Mouse (Mus musculus): ENCODE results near the gene Cracr2b.
"Not testable (repeated sequence)": the region's sequence is repeated elsewhere in the genome, so short reads cannot be mapped to it uniquely, and the experiment has no call there.

The Cracr2b gene

DNA sequence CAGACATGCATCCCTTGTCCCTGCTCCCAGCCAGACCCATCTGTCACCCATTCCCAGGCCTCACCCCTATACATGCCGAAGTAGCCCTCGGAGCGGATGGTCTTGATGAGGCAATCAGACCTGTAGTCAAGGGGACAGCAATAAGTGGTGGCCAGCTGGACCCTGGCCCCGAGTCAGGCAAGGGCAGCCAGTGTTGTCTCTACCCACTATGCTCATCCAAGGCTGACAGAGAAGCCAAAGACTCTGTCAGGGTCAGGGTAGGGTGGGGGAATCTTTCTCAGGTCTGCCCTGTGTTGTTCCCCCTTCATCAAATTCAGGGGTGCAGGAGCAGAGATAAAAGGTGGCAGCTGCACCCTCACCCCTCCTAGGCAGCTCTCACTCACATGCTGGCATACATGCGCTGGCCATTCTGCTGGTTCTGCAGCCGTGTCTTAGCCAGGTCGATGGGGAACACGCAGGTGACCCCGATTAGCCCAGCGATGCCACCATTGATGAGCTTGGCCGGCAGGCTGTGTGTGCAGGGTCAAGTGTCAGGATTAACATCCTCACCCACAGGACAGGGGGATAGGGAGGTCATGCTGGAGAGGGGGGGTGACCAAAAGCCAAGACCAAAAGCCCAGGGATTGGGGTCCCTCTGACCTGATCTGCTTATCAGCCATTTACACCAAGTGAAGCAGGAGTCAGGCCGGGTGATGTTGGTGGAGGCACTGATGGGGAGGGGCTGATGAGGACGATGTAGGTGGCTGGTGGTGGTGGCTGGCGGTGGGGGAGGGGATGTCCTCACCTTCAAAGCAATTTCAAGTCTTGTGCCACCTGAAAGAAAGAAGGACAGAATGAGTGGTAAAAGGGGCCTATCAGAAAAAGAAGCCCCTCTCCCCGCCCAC, 27.1 kb upstream of the Cracr2b start:
- no peak for DNase-seq

DNA sequence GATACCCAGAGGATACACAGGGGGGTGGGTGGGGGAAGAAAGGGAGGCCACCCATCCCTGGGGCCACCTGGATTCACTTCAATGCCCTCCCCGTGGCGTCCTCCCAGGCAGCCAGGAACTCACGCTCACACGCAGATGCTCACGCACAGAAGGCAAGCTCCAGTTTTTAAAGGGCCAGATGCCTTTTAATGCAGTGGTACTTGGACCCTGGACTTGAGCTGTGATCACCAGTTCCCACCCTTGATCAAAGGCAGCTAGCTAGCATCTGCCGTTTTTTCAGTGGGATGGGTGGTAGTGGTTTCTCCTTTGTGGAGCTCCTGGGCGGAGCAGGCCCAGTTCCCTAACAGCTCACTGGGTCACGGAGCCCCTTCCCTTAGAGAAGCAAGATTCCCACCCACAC, 26.4 kb upstream of the Cracr2b start:
- DNase-seq, result peak in 1 of 2 experiments; percentile 65

DNA sequence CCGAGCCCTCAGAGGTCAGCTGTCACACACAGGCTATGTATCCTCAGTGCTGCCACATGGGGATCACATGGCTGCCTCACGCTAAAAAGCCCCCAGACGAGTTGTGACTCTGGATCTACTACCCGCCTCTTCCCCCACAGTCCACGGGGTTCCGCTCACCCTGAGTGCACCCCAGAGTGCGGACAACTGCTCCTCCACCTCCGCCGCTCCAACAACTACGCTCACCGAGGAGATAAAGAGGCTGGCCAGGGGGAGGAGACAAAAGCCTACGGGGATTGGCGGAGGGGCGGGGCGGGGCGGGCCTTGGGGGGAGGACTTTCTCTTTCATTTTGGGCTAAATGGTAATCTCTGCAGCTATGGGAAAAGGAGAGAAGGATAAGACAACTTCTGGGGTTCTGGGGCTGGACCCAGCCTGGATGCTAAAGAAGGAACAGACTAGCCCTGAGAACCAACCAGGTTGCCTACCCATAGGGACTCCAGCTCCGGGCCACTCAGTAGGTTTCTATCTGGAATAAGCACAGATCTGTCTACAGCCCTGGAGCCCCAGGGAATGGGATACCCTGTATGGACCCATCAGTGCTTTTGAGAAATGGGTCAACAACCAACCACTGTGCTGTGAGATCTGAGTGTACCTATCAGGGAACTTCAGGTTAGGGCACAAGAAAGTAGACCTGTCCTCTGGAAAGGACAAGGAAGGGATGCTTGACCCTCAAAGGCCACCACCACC, 25.6 kb upstream of the Cracr2b start:
- DNase-seq, result peak; percentile 57 to 65

DNA sequence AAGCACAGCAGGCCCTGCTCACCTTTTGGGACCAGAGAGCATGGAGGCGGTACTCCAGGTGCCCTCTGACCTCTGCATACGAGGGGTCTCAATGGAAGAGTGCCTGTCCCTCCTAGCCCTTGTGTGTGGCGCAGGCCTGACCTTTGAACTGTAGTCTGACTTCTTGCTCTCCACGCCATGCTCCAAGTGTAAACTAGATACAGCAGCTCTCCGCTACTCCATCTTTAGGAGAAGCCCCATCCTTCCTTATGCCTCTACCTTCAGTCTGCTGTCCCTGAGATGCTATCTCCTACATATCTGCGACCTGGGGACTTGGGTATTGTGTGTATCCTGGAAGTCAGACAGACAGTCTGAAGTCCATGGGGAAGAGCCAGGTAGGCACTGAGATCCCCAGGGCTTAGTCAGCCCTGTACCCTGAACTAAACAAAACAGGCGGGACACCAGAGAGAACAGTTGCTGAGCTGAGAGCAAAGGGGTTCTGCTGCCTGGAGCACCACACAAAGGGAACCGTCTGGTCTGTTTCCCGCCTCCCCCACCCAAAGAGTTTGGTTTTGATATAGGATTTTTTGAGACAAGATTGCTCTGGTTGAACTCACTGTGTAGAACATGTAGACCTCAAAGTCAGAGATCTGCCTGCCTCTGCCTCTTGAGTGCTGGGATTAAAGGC, 24.9 kb upstream of the Cracr2b start:
- DNase-seq, result no peak

DNA sequence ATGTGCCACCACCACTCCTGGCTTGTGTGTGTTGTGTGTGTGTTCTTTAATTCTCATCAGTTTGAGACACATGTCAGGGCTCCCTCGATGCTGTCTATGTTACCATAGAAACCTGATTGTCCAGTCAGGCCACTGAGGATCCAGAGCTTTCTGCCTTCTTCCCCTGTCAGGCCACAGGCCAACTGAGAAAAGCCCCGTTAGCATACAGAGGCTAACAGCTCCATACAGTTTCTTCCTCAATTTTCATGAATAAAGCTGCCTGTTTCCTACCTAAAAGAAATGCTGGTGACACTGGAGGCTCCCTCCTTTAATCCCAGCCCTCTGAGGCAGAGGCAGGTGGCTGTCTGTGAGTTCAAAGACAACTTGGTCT, 24.4 kb upstream of the Cracr2b start:
- DNase-seq, result no peak

DNA sequence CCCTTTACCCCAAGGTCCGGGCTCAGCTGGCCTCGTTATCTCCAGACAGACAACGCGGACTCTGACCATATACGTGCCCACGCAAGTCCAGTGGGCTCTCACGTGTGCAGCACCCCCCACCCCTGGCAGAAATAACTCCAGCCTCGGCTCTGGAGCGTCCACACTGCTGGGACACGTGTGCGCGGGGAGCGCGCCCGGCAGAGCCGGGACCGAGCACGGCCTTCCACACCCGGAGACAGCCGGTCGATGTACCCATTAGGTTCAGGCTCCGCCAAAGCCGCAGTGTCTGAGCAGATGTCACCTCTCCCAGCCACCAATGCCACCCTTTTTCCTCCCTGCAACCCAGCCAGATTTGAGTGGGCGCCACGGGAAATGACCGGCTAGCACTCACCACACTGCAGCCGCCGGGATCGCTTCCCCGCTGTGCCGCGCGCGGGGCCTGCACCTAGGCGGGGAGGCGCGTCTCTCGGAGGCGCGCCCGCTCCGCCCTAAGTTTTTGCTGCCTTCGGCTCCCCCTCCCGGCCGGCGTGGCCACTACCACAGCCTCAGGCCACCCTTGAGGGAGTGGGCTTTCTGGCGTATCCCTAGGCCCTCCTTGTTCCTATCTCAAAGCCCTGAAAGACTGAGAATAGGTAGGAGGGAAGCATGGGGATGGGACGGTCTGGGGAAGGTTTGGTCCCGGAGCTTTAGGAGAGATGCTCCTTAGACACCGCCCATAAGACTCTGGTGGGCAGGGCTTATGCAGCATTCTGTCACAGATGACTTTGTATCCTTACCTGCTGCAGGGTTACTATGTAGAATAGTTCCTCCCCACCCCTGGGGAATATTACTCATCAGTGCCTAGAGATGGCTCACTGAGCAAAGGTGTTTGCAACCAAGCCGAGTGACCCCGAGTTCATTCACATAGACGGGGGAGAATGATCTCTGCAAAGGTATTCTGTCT, 23.4 kb upstream of the Cracr2b start, which contains the start of gene Slc25a22:
TSS of gene Slc25a22 (minus strand) at position 715 of the 943 bp plus-strand sequence.
- DNase-seq, result peak; percentile 87 to 92

DNA sequence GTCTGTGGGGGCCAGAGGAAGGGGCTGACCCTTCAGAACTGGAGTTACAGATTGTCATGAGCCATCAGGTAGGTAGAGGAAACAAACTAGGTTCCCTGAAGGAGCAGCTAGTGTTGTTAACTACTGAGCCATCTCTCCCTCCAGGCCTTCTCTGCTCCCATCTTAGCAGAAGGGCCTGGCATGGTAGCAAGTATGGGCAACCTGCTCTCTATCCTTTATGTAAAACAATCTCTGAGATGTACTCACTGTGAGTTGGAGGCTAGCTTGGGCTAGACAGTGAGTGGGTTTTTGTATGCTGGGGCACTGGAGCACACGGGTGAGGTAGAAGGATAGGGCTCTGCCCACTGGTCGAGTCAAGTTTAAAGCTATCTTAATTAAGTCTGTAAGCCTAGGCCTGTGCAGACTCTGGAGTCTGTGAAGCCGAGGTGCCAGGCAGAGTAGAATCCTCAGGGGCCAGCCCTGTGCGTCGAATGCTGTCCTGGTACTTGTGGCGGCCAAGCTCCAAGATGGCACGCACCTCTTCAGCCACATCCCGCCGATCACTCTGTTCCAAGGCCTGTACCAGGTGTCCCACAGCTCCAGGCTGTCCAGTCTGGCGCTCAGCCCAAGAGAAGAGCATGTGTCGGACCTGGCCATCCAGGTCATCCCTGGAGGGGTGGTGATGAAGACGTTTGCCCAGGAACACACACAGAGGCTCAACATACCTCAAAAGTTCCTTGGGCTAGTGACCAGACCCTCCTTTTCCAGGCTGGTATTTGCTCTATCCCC, 22.5 kb upstream of the Cracr2b start:
- no peak for DNase-seq

DNA sequence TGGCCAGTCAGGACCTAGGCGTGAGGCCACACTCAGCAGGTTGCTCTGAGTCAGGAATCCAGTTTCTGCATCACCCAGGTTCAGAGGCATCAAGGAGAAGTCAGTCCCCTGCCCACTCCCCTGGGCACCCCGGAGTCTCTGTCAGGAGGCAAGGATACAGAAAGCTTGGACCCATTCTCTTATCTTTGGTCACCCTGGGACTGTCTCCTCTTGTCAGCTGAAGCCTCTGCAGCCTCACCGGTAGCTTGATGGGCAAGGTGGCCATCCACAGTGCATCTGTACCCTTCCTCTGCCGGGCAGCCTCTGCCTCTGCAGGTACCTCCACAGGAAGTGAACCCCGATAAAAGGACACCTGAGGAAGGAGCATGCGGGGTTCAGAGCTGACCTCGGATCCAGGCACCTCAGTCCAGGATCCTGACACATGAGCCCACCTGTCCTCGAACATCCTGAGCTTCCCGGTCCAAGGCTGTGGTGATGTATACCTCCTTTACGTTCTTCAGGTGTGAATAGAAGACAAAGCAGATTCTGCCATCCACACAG, 21.7 kb upstream of the Cracr2b start:
- no peak for DNase-seq

DNA sequence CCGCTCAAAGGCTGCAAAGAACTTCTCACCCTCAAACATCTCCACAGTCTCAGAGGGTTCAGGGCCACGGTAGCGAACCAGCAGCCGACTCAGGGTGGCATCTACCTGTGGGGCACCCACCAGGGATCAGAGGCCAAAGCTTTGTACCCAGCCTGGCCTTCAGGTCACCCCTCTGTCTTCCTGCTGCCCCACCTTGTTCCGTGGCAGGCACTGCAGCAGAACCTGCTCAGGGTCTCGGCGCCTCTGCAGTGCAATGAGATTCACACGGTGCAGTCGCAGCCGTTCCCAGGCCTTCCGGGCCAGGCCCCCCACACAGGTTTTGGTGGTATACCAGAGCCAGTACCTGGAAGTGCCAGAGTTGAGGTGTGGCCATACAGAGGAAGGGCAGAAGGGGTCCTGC, 21.1 kb upstream of the Cracr2b start:
- no peak for DNase-seq

DNA sequence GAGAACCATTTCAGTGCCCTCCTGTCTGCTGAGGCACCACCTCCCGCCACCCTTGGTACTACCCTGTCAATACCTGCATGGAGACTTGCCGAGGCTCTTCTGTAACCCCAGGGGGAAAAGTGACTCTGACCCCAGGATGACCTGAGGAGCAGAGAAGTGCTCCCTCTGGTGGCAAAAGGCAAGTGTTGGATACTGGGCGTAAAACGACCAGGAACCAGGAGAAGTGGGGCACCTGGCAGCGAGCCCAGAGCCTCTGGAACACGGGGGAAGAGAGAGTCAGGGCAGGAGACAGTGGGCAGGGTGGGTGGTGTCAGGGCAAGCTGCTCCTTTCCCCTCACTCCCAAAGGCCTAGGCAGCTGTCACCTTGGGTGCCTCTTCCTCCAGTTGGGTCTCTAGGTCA, 20.3 kb upstream of the Cracr2b start:
- peak; percentile 76 to 83 for DNase-seq

DNA sequence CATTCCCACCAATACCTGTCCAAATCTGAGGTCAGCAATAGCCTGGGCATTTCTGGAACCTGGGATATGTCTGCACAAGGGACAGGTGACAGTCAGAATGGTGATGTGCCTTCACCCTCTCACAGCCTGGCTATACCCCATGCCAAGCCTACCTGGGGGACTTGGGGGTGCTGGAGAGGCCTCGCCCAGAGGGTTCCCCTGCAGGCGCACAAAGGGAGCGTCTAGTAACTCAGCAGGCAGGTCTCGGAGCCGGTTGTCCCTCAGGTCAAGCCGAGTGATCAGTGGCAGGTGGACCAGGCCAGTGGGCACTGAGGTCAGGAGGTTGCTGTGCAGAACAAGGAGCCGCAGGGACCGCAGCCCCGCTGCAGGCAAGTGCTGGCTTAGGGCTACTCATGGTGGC, 19.4 kb upstream of the Cracr2b start:
- DNase-seq, result no peak

DNA sequence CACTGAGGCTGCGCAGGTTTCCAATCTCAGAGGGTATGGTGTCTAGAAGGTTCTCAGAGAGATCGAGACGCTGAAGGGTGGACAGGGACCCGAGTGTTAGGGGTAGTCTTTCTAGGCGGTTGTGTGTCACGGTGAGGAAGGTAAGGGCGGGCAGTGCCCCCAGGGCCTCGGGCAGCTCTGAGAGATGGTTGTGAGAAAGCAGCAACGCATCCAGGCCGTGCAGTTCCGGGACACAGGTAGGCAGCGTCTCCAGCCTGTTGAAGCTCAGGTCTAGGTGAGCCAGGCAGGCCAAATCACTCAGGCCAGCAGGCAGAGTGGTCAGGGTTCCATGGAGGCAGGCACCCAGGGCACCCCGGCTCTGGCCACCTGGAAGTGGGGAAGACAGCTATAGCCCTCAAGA, 18.7 kb upstream of the Cracr2b start:
- no peak for DNase-seq

DNA sequence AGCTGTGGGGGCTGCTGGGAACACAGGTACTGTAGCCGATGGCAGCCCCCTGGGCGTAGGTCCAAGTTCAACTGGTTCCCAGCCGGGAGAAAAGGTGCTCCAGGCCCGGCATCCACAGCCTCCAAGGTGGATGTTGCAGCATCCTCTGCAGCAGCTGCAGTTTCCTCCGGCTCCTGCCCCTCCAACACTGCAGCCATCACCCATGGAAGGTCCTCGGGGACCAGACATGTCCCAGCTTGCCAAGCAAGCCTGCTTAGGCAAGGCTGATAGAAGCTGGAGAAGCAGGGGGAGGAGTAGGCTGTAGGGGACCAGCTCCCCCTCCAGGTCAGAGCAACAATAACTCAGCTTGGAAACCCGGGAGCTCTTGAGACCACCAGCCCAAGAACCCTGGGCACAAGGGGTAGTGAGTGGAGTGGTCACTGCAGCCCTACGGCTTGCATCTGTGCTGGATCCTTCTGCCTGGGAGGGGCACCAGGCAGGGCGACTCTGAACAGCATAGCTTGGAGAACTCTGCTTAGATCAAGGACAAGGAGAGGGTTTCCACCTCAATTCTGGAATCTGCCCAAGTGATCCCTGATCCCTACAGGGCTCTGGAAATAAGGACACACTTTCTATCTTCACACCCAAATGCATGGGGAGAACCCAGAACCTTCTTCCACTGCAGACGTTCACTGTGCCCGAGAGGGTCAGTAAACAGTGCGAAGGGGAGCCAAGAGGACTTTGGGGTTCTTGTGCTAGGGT, 17.6 kb upstream of the Cracr2b start:
- DNase-seq, result peak in 1 of 2 experiments; percentile 63

DNA sequence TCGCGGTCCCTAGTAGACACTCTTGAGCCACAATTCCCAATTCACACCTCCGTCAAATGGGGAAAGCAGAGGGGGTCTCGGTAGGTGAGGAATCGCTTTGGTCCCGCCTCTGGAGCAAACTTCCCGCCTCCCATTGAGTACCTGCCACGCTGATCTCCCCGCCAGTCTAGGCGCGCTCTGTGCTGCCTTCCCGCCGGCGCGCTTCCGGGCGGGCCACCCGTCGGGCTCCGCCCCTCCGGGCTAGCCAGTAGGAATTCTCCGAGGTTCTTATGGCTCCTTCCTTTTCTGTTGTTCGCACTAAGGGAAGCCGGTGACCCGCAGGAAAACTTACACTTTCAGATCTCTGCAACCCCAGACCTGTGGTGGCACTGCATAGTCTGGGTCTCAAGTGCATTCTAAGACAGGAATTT, 17.1 kb upstream of the Cracr2b start, which contains the start of gene Pidd1:
TSS of gene Pidd1 (minus strand) at position 198 of the 410 bp plus-strand sequence.
- DNase-seq, result peak; percentile 80 to 87

DNA sequence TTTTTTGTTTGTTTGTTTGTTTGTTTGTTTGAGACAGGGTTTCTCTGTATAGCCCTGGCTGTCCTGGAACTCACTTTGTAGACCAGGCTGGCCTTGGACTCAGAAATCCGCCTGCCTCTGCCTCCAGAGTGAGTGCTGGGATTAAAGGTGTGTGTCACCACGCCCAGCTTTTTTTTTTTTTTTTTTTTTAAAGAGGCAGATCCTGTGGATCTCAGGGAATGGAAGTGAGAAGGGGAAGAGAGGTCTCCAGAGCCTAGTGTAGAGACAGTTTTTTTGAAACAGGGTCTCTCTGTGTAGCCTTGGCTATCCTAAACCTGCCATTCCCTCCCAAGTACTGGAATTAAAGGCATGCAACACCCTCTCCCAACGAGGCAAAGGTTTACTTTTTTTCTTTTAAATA, 14.5 kb upstream of the Cracr2b start:
- DNase-seq, result not testable (repeated sequence)

DNA sequence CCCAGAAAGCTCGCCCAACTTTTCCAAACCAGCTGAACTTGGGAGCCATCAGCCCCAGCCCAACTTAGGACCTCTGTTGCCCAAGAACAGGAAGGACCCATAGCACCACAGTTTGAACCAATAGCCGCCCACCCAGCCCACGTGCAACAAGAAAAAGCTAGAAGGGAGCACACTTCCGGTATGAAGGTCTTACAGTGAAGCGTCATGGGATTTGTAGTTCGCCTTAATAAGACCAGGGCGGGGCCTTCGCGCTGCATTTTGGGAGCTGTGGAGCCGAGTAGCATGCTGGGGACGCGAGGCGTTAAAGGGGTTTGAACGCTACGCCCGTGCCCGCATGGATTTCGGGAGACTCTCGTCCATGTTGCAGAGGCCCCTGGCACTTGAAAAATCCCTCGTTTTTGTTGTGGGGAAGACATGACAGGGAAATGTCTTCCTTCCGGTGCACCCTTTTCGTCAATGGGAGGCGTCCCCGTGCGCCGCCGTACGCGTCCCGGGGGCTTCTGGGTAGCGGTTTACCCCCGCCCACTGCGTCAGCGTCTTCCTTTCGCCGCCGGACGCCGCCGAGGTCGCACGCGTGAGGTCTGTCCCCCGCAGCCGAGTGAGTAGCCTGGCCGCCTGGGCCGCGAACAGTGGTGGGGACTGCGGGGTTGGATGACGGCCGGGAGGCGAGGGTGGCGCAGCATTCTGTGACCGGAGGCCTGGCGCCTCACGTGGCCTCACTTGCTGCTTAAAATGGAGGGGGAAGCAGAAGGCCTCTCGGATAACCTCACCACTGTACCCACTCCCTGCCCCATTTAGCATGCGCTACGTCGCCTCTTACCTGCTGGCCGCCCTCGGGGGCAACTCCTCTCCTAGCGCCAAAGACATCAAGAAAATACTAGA, 13.5 kb upstream of the Cracr2b start, which contains the start of gene Rplp2:
TSS of gene Rplp2 (plus strand) at position 261 of the 882 bp plus-strand sequence.
- peak; percentile 94 to 97 for DNase-seq

DNA sequence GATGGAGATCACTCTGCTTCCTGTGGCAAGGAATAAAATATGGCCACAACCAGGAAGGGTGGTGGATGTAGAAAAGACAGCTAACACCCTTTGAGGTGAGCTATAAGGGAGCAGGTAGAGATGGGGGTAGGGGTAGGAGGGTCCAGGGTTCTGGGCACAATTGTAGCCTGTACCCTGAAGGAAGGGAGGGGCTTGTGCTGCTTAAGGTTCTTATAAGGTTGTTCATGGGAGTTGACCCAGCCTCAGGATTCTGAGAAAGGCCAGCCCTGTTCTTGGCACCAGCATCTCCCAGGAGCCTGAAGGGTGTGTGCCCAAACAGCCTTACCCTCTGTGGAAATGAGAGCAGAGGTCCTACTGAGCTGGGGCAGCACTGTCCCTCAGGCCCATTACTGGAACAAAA, 9.0 kb upstream of the Cracr2b start:
- no peak for DNase-seq

DNA sequence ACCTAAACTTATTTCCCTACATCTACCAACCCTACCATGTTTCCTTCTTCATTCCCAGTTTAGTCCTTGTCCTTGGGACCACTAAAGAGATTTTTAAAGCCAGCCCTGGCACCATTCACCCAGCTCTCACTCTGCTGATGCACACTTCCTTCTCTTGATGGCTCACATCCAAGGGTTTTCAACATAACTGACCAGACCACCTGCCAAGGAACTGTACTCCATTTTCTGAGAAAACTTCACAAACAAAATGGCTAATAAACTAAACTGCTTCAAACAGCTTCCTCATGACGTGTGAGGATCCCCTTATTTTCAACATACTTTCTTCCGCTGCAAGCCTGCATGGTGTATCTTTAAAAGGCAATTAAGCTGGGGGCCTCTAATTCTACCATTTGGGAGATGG, 7.3 kb upstream of the Cracr2b start:
- DNase-seq, result no peak

DNA sequence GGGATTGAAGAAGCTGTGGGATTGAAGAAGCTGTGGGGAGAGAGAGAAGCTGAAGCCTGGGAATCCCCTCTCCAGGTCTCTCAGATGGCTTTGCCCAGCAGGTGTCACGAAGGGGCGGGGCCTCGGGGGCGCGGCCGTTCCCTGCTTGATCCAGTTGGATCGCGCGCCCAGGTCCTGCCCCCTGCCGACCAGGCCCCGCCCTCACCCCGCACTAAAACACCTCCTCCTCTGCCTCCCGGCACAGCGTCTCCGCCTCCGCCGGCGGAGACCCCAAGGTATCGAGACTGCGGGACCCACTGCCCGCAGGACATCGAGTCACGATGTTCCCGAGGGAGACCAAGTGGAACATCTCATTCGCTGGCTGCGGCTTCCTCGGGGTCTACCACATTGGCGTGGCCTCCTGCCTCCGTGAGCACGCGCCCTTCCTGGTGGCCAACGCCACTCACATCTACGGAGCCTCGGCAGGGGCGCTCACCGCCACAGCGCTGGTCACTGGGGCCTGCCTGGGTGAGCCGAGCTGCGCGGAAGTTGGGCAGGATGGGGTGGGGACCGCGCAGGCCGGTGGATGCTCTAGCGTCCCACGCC, 5.8 kb upstream of the Cracr2b start, which contains the start of gene Pnpla2:
TSS of gene Pnpla2 (plus strand) at position 232 of the 585 bp plus-strand sequence.
- peak; percentile 98 to 99 for DNase-seq

All from kidney, postnatal 4 days (tissue).